Mouse (Mus musculus): Measurements from ENCODE around the gene Trpc4ap.

- TF ChIP-seq CTCF (IDR thresholded peaks at IDR 0.05; ENCODE audit: low read depth, low read length): no peak
- TF ChIP-seq POLR2A (IDR thresholded peaks at IDR 0.05; ENCODE audit: extremely low read depth, insufficient read depth, low read length): no peak
These were observed 100.5 kb downstream of the Trpc4ap start for GRCm38 (mm10) chr2:155591676-155592075.
